Mouse (Mus musculus) induced T-regulatory cell, adult 2 months (primary cell): ENCODE results near the gene Spg21.

Experiments
- DNase-seq: peaks from one replicate; pipeline ENCODE4 v3.0.0-alpha.2; 2012; ENCODE audit warnings: low read depth

Gene Spg21

DNA sequence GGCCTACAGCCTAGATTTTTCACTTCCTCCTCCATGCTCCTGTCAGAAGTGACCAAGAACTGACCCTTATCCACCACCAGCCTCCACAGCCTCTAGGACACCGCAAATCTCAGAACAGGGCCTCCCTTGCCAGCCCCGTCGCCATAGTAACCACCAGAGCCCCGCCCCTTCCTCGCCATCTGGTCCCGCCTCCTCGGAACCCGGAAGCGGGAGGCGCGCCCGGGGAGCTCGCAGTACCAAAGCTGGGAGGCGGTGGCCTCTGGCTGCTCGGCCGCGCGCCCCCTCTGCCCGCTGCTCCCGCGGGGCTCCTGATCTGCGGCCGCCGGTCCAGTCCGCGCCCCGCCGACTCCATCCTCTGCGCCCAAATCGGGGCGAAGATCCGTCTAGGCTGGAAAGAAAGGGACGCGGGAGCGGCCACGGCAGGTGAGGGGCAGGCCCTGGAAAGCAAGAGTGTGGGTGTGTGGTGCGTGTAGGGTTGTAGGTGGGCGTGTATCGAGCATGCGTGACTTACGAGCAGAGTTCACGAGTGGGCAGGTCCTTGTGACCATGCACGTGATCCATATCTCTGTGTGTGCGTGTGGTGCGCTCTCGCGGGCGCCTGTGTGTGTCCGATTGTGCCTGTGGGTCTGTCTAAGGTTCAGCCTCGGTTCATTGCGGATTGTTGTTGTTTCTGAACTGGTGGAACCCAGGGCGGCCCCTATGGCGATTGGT, at the start of gene Spg21:
Gene Spg21 (plus strand): TSS at position 216 of the 711 bp plus-strand sequence.
- peak; percentile 95 for DNase-seq

- no peak for DNase-seq
Measured at GRCm38 (mm10) chr9:65411326-65411725, 49.4 kb upstream of the Spg21 start.

- DNase-seq, result no peak
Measured at GRCm38 (mm10) chr9:65417738-65418137, 43.0 kb upstream of the Spg21 start.

DNA sequence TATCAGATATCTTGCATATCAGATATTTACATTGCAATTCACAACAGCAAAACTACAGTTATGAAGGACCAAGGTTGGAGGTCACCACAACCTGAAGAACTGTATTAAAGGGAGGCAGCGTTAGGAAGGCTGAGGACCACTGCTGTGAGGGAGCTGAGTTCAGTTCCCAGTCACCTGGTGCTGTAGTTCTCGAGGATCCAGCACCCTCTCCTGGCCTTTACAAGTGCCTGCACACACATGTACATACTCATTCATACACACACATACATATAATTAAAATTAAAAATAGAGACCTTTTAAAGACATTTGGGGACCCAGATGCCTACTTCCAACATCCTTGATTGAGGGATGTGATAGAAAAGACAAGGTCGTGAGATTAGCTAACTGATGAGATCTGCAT, 41.1 kb upstream of the Spg21 start:
- no peak for DNase-seq

GRCm38 (mm10) chr9:65422760-65423501, 37.8 kb upstream of the Spg21 start, which contains the start of gene Slc51b:
TSS of gene Slc51b (minus strand) at chr9:65422955.
- DNase-seq, result no peak

- no peak for DNase-seq
Measured at GRCm38 (mm10) chr9:65424393-65424792, 36.4 kb upstream of the Spg21 start.

GRCm38 (mm10) chr9:65427511-65427910, 33.2 kb upstream of the Spg21 start:
- DNase-seq, result no peak

GRCm38 (mm10) chr9:65428003-65428402, 32.7 kb upstream of the Spg21 start:
- no peak for DNase-seq

DNA sequence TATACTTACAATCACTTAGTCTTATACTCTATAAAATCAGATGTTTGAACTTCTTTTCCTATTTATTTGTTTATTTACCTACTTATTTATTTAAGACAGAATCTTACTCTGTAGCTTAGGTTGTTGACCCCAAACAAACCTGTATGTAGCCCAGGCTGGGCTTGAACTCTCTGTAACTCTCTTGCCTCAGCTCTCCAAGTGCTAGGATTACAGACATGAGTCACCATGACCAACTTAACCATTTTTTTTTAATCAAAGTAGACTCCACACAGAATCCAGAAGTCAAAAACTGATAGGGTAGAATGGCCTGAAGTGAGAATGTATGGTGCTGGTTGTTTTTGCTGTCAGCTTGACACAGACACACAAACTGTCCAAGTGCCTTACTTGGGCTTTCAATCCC, 30.3 kb upstream of the Spg21 start:
- DNase-seq, result no peak

GRCm38 (mm10) chr9:65430921-65431320, 29.8 kb upstream of the Spg21 start:
- no peak for DNase-seq

- peak; percentile 89 for DNase-seq
Measured at GRCm38 (mm10) chr9:65432236-65432635, 28.5 kb upstream of the Spg21 start.

DNA sequence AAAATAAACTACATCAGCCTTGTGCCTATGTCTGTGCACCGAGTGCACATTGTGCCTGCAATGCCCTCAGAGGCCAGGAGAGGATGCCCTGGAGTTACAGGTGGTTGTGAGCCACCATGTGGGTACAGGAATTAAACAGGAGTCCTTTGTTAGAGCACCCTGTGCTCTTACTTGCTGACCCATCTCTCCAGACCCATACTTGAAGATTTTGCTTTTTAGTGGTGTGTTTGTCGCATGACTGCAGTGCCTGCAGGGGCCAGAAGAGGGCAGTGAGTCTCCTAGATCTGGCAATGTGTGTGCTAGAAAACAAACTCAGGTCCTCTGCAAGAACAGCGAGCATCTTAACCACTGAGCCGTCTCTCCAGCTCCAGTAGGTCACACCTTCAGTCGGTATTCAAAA, 26.6 kb upstream of the Spg21 start:
- DNase-seq, result peak; percentile 82

DNA sequence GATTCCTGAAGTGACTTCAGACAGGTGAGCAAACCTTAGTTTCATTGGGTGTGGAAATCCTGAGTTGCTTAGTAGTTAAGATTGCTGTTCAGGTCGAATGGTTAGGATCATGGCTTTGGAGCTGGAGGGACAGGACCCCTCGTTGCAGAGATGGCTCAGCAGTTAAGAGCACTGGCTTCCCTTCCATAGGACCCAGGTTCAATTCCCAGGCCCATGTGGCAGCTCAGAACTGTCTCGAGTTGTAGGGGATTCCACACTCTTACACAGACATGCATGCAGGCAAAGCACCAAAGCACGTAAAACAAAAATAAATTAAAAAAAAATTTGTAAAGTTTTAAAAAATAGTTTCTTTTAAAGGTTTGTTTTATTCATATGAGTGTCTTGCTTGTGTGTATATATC, 25.5 kb upstream of the Spg21 start:
- DNase-seq, result no peak

- peak; percentile 99 for DNase-seq
Measured at GRCm38 (mm10) chr9:65435671-65436301, 25.0 kb upstream of the Spg21 start, which contains the start of gene Mtfmt. TSS of gene Mtfmt (plus strand) at chr9:65435782.

DNA sequence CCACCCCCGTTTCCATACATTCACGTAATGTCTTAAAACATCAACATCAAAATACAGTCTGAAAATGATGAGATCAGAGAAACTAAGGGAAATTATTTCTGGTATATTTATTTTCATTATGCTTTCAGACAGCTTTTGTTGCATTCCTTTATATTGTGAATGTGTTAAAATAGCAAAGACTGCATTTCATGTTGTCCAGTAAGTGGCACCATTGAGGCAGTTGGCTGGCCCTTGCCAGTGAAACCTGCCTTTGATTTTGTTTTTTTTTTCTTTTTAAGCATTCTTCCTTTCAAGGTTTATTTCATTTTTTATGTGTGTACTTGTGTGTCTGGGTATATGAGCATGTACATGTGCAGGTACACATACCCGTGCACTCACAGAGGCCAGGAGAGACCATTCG, 16.1 kb upstream of the Spg21 start:
- no peak for DNase-seq

- no peak for DNase-seq
Measured at GRCm38 (mm10) chr9:65447951-65448350, 12.8 kb upstream of the Spg21 start.

- no peak for DNase-seq
Measured at GRCm38 (mm10) chr9:65458975-65459374, 1.8 kb upstream of the Spg21 start.

GRCm38 (mm10) chr9:65460198-65460597, 549 bp upstream of the Spg21 start:
- DNase-seq, result no peak

DNA sequence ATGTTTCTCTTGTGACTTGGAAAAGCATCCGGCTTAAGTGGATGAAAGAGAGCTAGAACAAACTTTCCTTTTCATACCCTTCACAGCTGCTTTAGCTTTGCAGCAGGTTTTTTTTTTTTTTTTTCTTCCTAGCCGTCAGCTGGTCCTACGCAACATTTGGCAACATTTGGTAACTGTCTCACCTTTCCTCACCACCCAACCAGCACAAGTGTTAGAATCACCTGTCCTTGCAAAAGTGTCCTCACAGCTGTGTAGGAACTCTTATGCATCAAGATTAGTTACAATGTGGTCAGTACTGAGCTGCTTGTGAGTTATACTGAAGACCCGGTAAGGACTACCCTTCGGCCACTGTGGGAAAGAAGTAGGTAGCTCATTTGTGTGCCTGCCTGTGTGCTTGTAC, 1.8 kb downstream of the Spg21 start:
- peak; percentile 9 for DNase-seq

DNA sequence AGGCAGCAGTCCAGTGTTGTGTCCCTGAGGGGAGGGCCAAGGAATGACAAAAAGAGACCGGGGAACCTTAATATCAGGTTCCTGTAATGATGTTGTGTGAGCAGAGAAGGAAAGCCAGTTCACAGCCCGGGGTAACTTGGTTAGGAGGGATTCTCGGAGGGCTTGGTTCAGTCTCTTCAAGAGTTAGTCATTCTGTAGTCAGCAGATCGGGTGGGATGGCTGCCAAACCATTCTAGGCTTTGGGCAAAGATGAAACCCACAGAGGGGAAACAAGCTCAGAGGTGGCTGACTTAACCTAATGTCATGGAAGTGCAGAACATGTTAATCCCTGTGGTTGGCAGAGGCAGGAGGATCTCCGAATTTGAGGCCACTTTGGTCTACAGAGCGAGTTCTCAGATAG, 3.4 kb downstream of the Spg21 start:
- no peak for DNase-seq

GRCm38 (mm10) chr9:65465241-65465640, 4.5 kb downstream of the Spg21 start:
- DNase-seq, result no peak

DNA sequence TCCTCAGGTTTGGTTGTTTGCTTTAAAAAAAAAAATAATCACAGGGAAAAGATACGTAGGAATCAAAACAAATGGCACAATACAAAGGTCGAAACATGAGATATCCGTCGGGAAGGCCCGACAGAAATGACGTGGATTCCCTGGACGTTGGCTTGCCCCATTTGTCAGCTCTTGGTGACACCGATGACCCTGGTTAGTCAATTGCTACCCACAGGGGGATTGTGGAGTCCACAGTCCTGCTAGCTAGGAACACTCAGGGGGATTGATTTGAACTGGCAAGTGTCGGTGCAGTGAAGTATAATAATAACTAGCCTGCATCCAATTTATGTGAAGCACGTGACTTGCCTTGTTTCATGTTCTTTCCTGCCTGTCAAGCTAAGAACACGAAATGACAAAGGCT, 6.9 kb downstream of the Spg21 start:
- no peak for DNase-seq

DNA sequence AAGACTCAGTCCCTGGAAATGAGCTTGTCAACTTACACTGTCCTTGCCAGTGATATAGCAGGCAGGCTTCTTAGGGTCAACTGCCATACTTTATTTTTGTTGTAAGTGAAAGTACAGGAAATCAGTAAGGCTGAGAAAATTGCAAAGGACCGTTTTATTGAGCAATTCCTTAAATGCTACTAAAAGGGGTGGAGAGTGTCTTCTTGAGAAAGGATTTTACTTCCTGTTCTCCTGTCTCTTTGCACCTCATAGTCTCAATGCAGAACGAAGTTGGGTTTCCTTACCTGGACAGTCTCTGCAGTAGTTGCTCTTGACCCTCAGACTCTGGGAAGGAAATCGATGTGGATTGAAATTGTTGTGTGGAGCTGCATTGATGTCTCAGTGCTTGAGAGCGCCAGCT, 12.0 kb downstream of the Spg21 start:
- DNase-seq, result no peak
